Mouse (Mus musculus): ENCODE data around the gene Plpp1.

DNA sequence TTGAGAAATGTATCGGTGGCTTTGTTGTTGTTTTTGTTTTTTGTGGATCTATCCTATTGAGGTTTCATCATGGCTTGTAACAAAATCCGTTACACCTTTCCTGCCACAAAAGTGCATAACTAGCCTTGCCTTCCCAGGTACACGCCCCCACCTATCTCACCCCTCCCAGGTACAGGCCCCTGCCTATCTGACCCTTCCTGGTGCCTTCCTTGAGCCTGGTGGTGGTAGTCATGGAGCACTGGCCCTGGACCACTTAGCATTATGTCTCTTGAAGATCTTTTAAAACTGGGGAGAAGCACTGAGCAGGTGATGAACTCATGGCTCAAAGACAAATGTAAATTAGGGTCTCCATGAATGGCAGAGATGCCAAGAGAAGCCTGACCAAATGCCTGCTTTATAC lies 61.8 kb downstream of the Plpp1 start:
- TF ChIP-seq EP300 (optimal IDR thresholded peaks at IDR 0.05) (no peak), CTCF (IDR thresholded peaks at IDR 0.05; ENCODE audit: low read depth) (no peak)

Measured in stomach, postnatal 0 days (tissue).